Mouse (Mus musculus): ENCODE measurements around the gene Hdgfl2. TPM values are rescaled to one million over a fixed set of nuclear protein-coding genes. Genes with fewer than 3 reads are reported as not detected.
A peak's percentile ranks its signal among the peaks of the same experiment; 100 is the strongest.

Gene Hdgfl2
- polyA plus RNA-seq, 1 experiment = 279 TPM

GRCm38 (mm10) chr17:56148790-56149618, 69.6 kb downstream of the Hdgfl2 start:
- Histone ChIP-seq H3K4me3 (replicated peaks) (peak overlapping the region; percentile 69), H3K27me3 (replicated peaks) (peaks cover 73% of the 10 kb centered on the region), H3K4me1 (peaks cover 70% of the 10 kb centered on the region), H3K9me3 (no peaks in the 10 kb centered on the region), H3K36me3 (replicated peaks; ENCODE audit: low read length) (no peaks in the 10 kb centered on the region)
- TF ChIP-seq FLI1 (IDR thresholded peaks at IDR 0.05; ENCODE audit: low read length) (no peak), GATA1 (IDR thresholded peaks at IDR 0.05; ENCODE audit: borderline replicate concordance, low read length) (no peak)

DNA sequence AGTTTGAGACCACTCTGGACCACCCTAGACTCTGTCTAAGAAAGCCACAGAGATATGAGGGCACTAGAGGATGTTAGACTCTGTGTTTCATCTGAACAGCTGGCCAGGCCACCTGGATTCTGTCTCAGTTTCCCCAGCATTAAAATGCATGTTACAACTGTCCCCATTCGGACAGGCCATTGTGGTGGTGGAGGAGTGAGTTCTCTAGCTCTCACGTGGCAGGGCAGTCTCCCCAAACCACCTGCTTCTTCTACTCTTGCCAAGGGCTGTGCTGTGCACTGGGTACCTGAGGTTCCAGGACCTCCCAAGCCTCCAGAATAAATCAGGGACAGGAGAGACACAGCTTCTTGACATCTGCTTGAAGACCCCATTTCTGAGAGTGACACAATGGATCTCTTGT, 70.5 kb downstream of the Hdgfl2 start:
- no peaks in the 10 kb centered on the region for H3K36me3 ChIP-seq (replicated peaks; ENCODE audit: low read length)
- peaks cover 65% of the 10 kb centered on the region for H3K4me1 ChIP-seq
- TF ChIP-seq GATA1 (IDR thresholded peaks at IDR 0.05; ENCODE audit: borderline replicate concordance, low read length) (no peak), FLI1 (IDR thresholded peaks at IDR 0.05; ENCODE audit: low read length) (no peak)
- H3K9me3 ChIP-seq = no peaks in the 10 kb centered on the region
- peak overlapping the region; percentile 15 for H3K4me3 ChIP-seq (replicated peaks)
- peaks cover 73% of the 10 kb centered on the region for H3K27me3 ChIP-seq (replicated peaks)

Other genes with a start within 250 kb of the Hdgfl2 start
- 0.16 TPM in 1 of 2 replicates, not detected in the other for gene Zfp119a, start 200.7 kb upstream of the Hdgfl2 start, polyA plus RNA-seq (2012; ENCODE audit: insufficient read depth, low replicate concordance)
- 0.98 TPM in 1 of 2 replicates, not detected in the other for gene Zfp959, start 187.5 kb upstream of the Hdgfl2 start, polyA plus RNA-seq (2012; ENCODE audit: insufficient read depth, low replicate concordance)
- gene Zfp119b, start 130.1 kb upstream of the Hdgfl2 start, polyA plus RNA-seq (2012; ENCODE audit: insufficient read depth, low replicate concordance) = 0.12 TPM in 1 of 2 replicates, not detected in the other
- gene Ebi3, start 127.0 kb upstream of the Hdgfl2 start, polyA plus RNA-seq (2012; ENCODE audit: insufficient read depth, low replicate concordance) = 114 and 143 TPM in 2 replicates
- 15.6 and 33.1 TPM in 2 replicates for gene Yju2, start 120.5 kb upstream of the Hdgfl2 start, polyA plus RNA-seq (2012; ENCODE audit: insufficient read depth, low replicate concordance)
- gene Shd, start 109.2 kb upstream of the Hdgfl2 start, polyA plus RNA-seq (2012; ENCODE audit: insufficient read depth, low replicate concordance) = 2.9 and 15.1 TPM in 2 replicates
- not detected in 2 replicates for gene Fsd1, start 93.1 kb upstream of the Hdgfl2 start, polyA plus RNA-seq (2012; ENCODE audit: insufficient read depth, low replicate concordance)
- 0.21 TPM in 1 of 2 replicates, not detected in the other for gene Stap2, start 74.0 kb upstream of the Hdgfl2 start, polyA plus RNA-seq (2012; ENCODE audit: insufficient read depth, low replicate concordance)
- 4.4 and 22.7 TPM in 2 replicates for gene Mpnd, start 73.9 kb upstream of the Hdgfl2 start, polyA plus RNA-seq (2012; ENCODE audit: insufficient read depth, low replicate concordance)
- 115 and 286 TPM in 2 replicates for gene Sh3gl1, start 43.0 kb upstream of the Hdgfl2 start, polyA plus RNA-seq (2012; ENCODE audit: insufficient read depth, low replicate concordance)
- 17.0 and 33.8 TPM in 2 replicates for gene Chaf1a, start 39.2 kb upstream of the Hdgfl2 start, polyA plus RNA-seq (2012; ENCODE audit: insufficient read depth, low replicate concordance)
- 75.0 and 97.7 TPM in 2 replicates for gene Ubxn6, start 4.6 kb upstream of the Hdgfl2 start, polyA plus RNA-seq (2012; ENCODE audit: insufficient read depth, low replicate concordance)
- not detected in 2 replicates for gene Plin4, start 30.2 kb downstream of the Hdgfl2 start, polyA plus RNA-seq (2012; ENCODE audit: insufficient read depth, low replicate concordance)
- gene Plin5, start 38.0 kb downstream of the Hdgfl2 start, polyA plus RNA-seq (2012; ENCODE audit: insufficient read depth, low replicate concordance) = not detected in 2 replicates
- gene Lrg1, start 42.4 kb downstream of the Hdgfl2 start, polyA plus RNA-seq (2012; ENCODE audit: insufficient read depth, low replicate concordance) = 2.7 TPM in 1 of 2 replicates, not detected in the other
- gene Sema6b, start 60.7 kb downstream of the Hdgfl2 start, polyA plus RNA-seq (2012; ENCODE audit: insufficient read depth, low replicate concordance) = 19.4 and 37.0 TPM in 2 replicates
- gene Tnfaip8l1, start 82.8 kb downstream of the Hdgfl2 start, polyA plus RNA-seq (2012; ENCODE audit: insufficient read depth, low replicate concordance) = 0.94 and 3.0 TPM in 2 replicates
- gene Mydgf, start 104.3 kb downstream of the Hdgfl2 start, polyA plus RNA-seq (2012; ENCODE audit: insufficient read depth, low replicate concordance) = 13.4 and 39.8 TPM in 2 replicates
- 55.6 and 60.2 TPM in 2 replicates for gene Dpp9, start 139.3 kb downstream of the Hdgfl2 start, polyA plus RNA-seq (2012; ENCODE audit: insufficient read depth, low replicate concordance)
- 9.5 and 11.2 TPM in 2 replicates for gene Fem1a, start 177.2 kb downstream of the Hdgfl2 start, polyA plus RNA-seq (2012; ENCODE audit: insufficient read depth, low replicate concordance)
- 13.7 and 27.2 TPM in 2 replicates for gene Ticam1, start 197.2 kb downstream of the Hdgfl2 start, polyA plus RNA-seq (2012; ENCODE audit: insufficient read depth, low replicate concordance)
- 4.6 and 21.3 TPM in 2 replicates for gene Plin3, start 213.2 kb downstream of the Hdgfl2 start, polyA plus RNA-seq (2012; ENCODE audit: insufficient read depth, low replicate concordance)
- gene Arrdc5, start 220.7 kb downstream of the Hdgfl2 start, polyA plus RNA-seq (2012; ENCODE audit: insufficient read depth, low replicate concordance) = not detected in 2 replicates
- gene Uhrf1, start 223.7 kb downstream of the Hdgfl2 start, polyA plus RNA-seq (2012; ENCODE audit: insufficient read depth, low replicate concordance) = 12.4 and 22.6 TPM in 2 replicates
- 31.1 and 55.9 TPM in 2 replicates for gene Kdm4b, start 246.4 kb downstream of the Hdgfl2 start, polyA plus RNA-seq (2012; ENCODE audit: insufficient read depth, low replicate concordance)